Mouse (Mus musculus): ENCODE measurements at regions not wholly inside any gene's neighbourhood (a gene's known extent, or its start where the extent isn't known, plus 50 kb on each side); places are given as distances from the start of the nearest gene placed in this dataset.

GRCm38 (mm10) chr16:51315608-51316007 lies 715.4 kb upstream of the Cblb start:
- DNase-seq (ENCODE audit: extremely low spot score in 1 of 2, low spot score in 1 of 2) = peak in 1 of 2 experiments; percentile 13

GRCm38 (mm10) chr16:51332262-51332661 lies 698.8 kb upstream of the Cblb start:
- DNase-seq (ENCODE audit: extremely low spot score in 1 of 2, low spot score in 1 of 2) = no peak

DNA sequence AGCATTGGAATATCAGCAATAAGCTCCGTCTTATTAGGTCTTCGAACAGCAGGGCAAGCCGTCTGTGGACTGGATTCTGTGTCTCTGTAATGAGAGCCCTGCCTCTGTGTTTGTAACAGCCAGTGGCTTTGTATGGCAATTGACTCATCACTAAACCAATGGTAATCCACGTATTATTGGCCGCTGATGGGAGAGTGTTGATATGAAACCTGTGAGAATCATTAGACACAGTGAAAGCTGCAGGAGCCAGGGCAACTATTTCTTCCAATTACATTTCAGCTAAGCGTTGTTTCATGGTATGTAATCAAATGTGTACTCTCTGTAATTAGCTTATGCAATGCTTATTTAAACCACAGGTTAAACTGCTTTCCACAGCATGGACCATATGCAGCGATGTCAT lies 696.1 kb upstream of the Cblb start:
- no peak for DNase-seq (ENCODE audit: extremely low spot score in 1 of 2, low spot score in 1 of 2)

GRCm38 (mm10) chr16:51347120-51347519 lies 683.9 kb upstream of the Cblb start:
- no peak for DNase-seq (ENCODE audit: extremely low spot score in 1 of 2, low spot score in 1 of 2)

GRCm38 (mm10) chr16:51352151-51352550 lies 678.9 kb upstream of the Cblb start:
- DNase-seq (ENCODE audit: extremely low spot score in 1 of 2, low spot score in 1 of 2) = peak in 1 of 2 experiments; percentile 6

GRCm38 (mm10) chr16:51353791-51354190 lies 677.2 kb upstream of the Cblb start:
- DNase-seq (ENCODE audit: extremely low spot score in 1 of 2, low spot score in 1 of 2) = no peak

DNA sequence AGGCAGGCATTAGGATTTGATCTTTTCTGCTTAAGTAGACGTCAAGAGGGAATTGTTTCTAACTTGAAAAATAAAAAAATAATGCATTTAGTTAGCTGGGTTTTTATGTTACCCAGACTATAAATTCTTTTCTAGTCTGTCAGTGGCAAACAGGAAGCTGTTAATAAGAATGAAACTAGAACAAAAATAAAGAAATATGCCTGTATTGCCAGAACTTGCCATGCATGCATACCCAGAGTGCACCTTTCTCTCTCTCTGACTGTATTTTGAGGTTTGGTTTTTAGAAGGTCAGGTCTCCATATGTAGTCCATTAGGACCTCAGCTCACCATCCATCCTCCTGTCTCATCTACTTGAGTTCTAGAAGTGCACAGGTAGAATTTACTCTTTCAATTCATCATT lies 661.0 kb upstream of the Cblb start:
- DNase-seq (ENCODE audit: extremely low spot score in 1 of 2, low spot score in 1 of 2) = no peak

GRCm38 (mm10) chr16:51386456-51386855 lies 644.6 kb upstream of the Cblb start:
- no peak for DNase-seq (ENCODE audit: extremely low spot score in 1 of 2, low spot score in 1 of 2)

DNA sequence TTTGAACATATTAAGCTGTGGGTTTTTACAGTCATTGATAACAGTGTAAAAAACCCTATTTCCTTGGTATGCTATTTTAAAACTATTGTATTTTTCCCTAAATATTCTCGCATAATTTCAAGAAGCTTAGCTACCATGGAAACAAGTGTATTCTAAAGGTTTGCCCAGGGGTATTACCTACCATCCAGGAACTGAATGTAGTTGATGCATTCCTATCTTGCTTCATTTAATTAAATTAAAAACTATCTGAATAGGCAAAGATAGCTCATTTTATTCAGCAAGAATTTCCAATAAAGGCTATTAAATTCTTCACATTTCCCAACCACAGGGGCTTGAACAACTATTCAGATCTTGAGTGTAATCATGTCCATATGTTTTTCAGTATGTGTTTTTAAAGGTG lies 643.5 kb upstream of the Cblb start:
- DNase-seq (ENCODE audit: extremely low spot score in 1 of 2, low spot score in 1 of 2) = no peak

DNA sequence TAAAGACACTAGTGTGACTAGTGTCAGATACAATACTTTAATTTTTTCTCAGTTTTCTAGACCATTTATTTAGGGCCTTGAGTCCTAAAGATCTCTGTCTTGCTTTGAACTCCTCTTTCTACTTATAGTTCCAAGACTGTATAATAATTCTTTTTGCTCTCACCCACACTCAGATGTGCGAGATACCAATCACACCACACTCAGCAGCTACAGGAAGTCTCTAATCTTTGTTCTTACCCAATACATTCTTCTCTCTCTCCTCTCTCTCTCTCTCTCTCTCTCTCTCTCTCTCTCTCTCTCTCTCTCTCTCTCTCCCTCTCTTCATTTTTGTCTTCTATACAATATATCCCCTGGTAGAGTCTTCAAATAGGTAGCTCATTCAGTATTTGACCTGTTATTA lies 637.2 kb upstream of the Cblb start:
- DNase-seq (ENCODE audit: extremely low spot score in 1 of 2, low spot score in 1 of 2) = no peak

All from layer of hippocampus, postnatal 25 days (tissue).